Mouse (Mus musculus): ENCODE measurements at regions not wholly inside any gene's neighbourhood (a gene's known extent, or its start where the extent isn't known, plus 50 kb on each side); places are given as distances from the start of the nearest gene placed in this dataset.
"Not testable (repeated sequence)": the region's sequence is repeated elsewhere in the genome, so short reads cannot be mapped to it uniquely, and the experiment has no call there.

DNA sequence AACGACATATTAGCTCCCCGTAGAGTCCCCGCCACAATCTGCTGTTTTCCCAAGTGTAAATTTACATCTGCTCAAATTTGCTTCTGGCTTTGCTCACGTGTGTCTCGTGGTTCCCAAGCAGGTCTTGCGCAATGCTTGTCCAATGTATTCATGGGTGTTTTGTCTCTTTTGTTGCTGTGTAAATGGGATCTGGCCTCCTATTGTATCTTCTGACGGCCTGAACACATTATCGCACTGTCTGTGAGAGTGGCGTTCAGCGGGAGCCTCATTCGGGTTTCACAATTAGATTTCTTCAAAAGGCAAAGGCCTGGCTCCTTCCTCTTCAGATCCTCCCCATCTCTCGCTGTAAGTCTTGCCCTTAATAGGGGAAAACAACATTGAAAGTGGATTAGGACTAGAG is 274.5 kb downstream of the Fam19a5 start:
- no peak for ATAC-seq (replicated peaks; ENCODE audit: poor library complexity, severe bottlenecking)

DNA sequence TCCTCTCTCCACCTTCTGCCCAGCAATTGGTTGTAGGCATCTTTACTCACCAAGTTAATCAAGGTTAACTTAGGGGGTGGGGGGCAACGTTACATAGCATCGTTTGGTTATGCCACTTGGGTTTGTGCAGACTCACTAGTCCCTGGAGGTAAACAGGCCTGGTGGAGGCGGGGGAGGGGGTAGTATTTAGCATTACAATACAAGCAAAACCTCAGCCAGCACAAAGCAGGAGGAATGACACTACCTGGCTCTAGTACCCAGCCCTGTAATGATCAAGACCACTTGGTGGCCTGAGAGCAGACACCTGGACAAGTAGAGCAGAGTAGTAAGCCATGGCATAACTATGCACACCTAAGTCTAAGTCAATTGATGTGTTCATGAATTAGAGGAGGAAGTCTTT is 298.0 kb downstream of the Fam19a5 start:
- ATAC-seq (replicated peaks; ENCODE audit: poor library complexity, severe bottlenecking) = no peak

DNA sequence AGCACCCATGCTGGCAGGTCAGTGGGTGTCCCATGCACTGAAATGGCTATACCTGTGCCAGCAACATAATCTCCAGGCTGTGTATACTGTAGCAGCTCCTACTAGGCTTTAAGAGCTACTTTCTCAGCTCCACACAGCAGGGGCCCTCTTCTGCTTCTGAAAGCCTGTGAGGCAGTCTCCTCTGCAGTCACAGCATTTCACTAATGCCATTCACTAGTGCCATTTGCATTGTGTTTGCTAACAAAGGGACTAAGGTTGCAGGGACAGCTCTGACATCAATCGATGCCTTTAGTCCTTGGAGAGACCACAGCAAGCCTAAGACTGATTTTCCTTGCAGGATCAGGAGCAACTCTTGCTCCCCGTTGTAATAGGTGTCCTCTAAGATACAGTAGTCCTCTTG is 315.0 kb downstream of the Fam19a5 start:
- ATAC-seq (replicated peaks; ENCODE audit: poor library complexity, severe bottlenecking) = no peak

DNA sequence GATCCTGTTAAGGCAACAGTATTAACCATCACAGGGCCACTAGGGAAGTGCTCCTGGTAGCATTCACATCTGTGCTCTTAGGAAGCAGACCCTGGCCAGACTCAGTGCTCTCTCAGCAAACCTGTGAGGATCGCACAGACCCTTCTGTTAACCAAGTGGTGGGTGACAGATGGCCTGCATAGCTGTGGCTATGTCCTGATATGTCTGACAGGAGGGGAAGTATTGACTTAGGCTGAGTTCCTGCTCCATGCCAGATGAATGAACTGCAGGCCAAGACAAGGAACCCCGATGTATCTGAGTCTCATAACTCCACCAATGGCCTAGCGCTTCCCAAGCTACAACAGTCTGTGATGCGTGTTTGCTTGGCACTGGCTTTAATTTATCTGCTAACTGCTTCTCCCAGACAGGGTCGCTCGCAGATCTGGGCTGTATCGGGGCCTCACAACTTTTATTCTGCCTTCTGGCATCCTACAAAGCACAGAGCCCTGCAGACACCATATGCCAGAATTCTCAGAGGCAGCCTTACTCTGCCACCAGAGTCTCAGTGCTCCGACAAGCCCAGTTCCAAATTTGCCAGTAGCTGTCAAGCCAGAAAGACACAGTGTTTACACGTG is 332.3 kb downstream of the Fam19a5 start:
- ATAC-seq (replicated peaks; ENCODE audit: poor library complexity, severe bottlenecking) = no peak

DNA sequence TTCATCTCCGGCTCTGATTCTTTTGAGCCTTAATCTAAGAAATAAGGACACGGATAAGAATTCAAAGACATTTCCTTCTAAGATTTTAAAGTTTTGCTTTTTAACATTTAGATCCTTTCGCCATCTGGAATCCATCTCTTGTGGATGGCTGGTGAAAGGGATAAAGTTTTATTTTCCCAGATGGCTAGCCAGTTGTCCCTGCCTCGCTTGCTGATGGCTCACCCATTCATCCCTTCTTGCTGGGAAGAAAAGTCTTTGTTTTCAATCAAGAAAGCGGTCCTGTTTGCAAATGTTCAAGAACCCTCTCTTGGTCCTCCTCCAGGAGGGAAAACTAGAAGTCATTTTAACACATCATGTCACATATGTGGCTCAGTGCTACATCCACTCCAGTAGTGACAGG is 346.8 kb downstream of the Fam19a5 start:
- no peak for ATAC-seq (replicated peaks; ENCODE audit: poor library complexity, severe bottlenecking)

DNA sequence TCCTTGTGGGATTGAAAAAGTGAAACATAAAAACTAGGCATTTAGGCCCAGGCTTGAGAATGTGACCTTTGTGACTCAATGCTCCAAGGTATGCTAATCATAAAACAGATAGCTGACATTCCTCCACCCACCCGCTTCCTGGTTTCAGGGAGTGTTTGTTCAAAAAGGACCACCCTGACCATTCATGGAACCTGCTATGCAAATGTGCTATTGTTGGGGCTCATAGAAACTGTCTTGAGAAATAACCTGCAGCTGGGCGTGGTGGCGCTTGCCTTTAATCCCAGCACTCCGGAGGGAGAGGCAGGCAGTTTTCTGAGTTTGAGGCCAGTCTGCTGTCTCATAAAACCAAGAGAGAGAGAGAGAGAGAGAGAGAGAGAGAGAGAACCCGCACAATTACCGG is 350.8 kb downstream of the Fam19a5 start:
- not testable (repeated sequence) for ATAC-seq (replicated peaks; ENCODE audit: poor library complexity, severe bottlenecking)

DNA sequence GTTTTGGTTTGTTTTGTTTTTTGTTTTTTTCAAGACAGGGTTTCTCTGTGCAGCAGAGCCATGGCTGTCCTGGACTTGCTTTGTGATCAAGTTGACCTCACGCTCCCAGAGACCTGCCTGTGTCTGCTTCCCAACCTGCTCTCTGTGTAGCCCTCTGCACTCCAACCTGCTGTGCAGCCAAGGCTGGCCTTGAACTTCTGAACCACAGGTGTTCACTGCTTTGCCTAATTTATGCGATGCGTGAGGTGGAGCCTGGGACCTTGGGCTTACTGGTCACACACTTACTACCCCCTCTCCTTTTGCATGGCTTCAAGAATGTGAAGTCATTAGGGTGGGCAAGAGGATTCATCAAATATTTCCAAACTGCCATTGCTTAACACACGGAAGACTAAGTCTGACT is 354.6 kb downstream of the Fam19a5 start:
- no peak for ATAC-seq (replicated peaks; ENCODE audit: poor library complexity, severe bottlenecking)

DNA sequence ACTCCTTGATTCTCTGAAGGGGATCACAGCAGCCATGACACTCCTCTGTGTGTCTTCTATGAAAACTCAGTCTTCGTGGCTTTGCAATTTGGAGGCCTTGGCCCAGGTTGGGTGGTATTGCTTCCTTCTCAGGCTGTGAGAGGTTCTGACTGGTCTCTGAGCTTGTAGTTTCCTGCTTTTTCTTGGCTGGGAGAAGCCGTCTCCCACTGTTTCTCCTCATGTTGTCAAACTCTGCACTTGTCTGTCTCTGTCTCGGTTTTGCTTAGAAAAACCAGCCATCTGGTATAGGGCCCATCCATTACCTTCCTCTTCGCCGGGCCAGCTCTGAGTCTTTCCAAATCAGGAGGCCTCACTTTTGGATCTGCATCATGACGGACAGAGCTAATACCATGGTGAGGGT is 360.3 kb downstream of the Fam19a5 start:
- no peak for ATAC-seq (replicated peaks; ENCODE audit: poor library complexity, severe bottlenecking)

DNA sequence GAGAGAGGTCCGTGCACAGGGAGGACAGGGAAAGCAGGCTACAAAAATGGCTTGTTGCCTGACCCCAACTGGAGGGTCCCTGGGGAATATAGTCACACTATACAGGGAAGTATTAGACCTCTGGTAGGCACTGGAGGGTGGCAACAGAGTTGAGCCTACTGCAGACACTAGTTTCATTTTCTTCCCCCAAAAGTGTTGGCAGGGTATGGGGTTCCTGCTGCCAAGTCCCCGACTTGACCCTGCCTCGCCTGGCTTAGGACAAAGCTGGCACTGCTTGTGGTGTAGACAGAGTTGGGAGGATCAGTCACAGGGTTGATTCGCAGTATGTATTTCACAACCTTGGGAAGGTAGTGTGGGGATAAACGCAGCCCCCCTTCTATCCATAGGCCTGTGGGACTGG is 362.2 kb downstream of the Fam19a5 start:
- no peak for ATAC-seq (replicated peaks; ENCODE audit: poor library complexity, severe bottlenecking)

DNA sequence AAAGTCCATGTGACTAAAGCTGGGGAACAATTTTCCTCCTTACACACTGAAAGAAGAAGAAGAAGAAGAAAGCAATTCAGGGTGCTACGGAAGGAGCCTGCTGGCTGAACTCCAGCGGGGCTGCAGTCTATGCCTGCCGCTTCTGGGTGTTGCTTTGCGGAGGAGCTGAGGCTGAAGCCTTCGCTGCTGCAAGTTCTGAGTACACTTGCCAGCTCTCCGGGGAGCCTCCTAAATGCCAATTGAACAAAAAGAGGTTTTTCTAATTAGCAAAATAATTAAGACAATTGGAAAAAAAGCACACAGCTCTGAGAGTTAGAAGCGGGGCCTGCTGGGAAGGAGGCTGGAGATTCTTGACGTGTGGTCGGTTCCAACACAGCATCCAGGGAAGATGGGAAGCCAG is 378.0 kb downstream of the Fam19a5 start:
- ATAC-seq (replicated peaks; ENCODE audit: poor library complexity, severe bottlenecking) = no peak

DNA sequence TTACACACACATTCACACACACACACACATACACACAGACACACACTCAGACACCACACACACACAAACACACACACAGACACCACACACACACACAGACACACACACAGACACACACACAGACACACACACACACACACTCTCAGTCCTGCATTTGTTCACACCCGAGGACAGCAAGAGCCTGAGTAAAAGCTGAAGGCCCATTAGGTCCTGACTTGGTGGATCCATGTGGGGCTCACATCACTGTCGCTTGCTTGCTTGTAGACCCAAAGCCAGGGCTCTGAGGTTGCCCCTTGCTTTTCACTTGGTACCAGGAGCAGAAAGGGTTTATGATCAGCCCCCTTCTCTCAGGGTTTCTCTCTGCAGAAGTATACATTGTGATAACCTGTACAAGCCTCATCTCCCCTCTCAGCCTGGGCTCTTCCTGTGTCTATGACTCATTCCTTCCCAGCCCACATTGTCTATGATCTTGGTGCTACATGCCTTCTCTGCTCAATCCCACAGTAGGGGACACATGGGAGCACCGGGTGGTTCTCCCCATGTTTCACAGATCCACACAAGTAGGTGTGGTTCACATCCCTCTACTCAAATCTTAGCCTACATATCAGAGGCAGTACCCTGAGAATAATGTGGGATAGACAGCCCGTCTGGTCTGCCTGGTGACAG is 378.8 kb downstream of the Fam19a5 start:
- no peak for ATAC-seq (replicated peaks; ENCODE audit: poor library complexity, severe bottlenecking)

DNA sequence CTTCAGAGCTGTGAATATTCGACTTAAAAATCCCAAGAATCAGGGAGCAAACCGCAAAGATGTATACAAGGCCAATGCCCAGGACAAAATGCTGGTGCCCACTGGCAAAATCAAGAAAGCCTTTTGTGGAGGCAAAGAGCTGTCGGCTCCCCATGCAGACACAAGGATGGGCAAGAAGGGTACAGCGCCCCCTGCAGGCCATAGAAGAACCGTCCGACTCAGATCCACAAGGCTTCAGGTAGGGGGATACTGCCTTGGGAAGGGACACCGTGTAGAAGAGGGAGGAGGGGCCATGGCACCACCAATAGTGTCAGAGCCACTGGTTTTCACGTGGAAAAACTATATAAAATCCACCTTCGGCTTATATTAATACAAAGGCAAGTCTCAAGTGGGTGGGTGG is 379.8 kb downstream of the Fam19a5 start:
- ATAC-seq (replicated peaks; ENCODE audit: poor library complexity, severe bottlenecking) = no peak

DNA sequence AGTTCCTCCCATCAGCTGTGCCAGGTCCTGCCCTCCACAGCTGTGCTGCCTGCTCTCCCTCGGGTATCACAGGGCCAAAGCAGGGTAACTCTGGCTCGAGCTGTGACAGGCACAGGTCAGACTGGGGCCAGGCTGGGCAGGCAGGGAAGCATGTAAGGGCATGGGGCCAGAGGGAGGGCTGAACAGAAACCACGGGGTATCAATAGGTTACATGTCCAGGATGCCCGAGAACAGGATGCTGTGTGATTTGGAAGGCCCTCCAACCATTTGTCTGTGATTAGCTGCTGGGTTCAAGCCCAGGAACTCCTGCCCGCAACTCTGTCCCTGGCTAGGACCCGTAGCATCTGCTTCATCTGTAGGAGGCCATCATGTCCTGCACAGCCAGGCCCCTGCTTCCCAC is 391.9 kb downstream of the Fam19a5 start:
- ATAC-seq (replicated peaks; ENCODE audit: poor library complexity, severe bottlenecking) = no peak

DNA sequence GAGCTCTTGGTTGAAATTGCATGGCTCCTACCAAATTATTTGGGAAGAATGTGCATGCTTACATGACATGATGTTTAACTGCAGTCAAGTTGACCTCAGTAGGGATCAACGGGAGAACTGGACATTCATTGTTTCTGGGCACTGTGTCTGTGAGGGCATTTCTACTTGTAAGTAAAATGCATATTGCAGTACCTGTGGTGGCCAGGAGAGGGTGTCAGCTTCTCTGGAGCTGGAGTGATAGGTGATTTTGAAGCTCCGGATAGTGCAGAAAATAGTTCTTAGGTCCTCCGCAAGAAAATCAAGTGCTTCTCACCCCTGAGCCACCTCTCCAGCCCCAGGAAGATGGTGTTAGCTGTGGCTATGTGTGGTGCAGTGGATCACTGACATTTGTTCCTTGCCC is 396.7 kb downstream of the Fam19a5 start:
- ATAC-seq (replicated peaks; ENCODE audit: poor library complexity, severe bottlenecking) = no peak

DNA sequence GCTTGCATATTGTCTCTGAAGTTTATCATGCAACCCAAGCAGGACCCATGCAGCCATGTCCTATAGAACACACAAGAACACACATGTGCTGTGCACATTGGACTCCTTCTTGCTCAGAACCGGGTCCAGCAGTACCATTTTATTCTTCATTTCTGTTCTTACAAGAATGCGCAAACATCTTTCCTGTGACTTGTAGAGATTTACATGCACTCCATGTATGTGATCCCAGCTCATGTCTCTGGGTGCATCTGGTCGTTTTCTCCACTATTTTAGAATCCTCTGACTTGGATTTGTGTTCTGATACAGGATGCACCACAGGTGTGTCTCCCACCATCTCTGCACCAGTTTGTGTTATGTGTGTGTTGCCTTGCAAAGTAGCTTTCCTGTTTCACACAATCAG is 408.4 kb downstream of the Fam19a5 start:
- no peak for ATAC-seq (replicated peaks; ENCODE audit: poor library complexity, severe bottlenecking)

DNA sequence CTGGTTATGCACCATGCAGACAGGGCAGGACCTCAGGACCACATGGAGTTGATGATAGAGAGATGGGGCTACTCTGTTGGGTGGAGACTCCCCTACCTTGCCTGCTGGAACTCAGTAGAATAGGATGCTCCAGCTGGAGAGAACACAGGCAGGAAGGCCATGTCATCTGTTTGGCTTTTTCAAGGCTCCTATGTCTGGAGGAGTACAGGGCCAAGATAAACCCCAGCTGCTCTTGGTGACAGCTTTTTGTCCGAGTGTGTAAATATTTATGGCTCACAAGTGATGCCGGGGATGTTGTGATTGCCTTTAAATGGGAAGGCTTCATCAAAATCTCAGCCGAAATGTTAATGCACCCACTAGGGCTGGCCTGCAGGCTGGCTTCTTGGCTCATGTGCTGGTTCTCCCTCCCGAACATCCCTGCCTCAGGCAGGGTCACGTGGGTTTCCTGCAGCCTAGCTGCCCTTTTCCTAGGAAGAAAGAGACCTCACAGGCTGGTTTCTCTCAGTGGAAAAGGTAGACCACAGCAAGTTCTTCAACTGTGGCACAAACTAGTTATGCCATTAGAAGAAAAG is 411.7 kb downstream of the Fam19a5 start:
- ATAC-seq (replicated peaks; ENCODE audit: poor library complexity, severe bottlenecking) = no peak

DNA sequence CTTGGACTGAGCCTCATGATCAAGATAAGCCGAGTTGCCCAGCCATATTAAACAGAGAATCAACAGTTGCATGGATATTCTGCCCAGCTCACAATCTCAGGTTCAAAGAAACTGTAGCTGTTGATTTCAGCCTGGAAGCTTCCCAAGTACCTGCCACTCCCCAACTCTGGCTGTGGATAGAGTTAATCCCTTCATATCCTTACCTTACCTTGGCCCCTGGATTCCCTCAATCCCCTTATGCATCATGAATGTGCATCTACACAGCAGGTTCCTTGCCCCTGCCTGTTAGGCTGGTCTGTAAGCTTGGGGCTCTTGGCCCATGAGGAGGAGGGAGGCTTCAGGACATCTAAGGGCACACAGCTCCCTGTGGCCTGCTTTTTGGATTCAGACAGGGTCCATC is 414.8 kb downstream of the Fam19a5 start:
- no peak for ATAC-seq (replicated peaks; ENCODE audit: poor library complexity, severe bottlenecking)

DNA sequence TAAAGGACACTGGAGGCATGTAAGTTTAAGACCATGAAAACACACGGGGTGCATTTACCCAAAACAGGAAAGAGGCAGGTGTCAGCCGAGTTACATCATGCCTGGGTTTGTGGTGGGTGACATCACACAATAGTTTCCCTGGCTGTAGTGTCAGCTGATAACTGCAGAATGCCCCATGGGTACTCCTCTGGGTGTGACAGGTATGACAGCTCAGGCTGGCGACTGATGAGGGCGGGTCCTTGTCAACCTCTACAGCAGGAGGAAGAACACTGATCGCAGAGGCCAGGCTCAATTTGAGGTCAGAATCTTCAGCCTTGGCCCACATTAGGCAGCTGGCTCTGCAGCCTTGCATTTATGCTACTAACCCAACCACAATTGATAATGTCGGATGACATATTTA is 428.5 kb downstream of the Fam19a5 start:
- ATAC-seq (replicated peaks; ENCODE audit: poor library complexity, severe bottlenecking) = no peak

DNA sequence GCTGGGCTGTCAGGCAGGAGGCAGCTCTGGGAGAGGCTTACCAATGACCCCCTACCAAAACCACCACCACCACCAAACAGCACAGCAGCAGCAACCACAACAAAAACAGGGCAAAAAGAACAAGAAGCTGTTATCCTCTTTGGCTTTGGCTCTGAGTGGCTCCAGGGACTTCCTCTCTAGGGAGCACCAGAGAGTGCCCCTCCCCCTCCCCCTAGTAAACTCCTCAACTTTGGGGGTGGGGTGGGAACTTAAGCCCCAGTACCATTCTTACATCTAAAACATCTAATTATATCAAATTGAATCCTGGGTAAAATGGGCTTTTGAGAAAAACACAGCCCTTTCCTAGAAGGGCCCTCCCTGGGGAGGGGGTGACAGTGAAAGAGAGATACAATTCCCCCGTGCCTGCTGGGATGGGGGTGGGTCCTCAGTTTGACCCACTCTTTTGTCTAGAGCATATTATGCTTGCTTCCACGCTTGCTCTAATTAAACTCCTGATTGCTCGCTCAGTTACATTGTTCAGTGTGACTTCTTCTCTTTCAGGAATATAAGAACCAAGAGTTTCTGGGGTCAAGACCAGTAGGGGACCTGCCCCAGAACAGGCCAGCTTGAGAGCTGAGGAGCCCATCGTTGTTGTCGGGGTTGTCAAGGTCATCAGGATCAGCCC is 443.4 kb downstream of the Fam19a5 start:
- no peak for ATAC-seq (replicated peaks; ENCODE audit: poor library complexity, severe bottlenecking)

DNA sequence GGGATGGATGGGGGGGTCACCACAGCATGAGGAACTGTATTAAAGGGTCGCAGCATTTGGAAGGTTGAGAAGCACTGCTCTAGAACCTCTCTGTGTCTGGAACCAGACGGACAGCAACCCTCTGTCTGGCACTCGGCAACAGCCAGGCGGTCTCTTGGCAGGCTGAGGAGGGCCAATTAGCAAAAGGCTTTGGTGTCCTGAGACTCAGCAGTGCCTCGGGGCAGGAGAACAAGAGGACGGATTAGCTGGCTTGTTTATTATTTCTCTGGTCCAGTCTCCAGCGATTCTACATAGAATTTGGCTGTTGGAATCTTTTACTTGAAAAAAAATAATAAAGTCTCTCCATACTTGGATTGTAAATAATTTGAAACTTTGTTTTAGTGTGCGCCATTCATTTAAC is 450.4 kb downstream of the Fam19a5 start:
- no peak for ATAC-seq (replicated peaks; ENCODE audit: poor library complexity, severe bottlenecking)

DNA sequence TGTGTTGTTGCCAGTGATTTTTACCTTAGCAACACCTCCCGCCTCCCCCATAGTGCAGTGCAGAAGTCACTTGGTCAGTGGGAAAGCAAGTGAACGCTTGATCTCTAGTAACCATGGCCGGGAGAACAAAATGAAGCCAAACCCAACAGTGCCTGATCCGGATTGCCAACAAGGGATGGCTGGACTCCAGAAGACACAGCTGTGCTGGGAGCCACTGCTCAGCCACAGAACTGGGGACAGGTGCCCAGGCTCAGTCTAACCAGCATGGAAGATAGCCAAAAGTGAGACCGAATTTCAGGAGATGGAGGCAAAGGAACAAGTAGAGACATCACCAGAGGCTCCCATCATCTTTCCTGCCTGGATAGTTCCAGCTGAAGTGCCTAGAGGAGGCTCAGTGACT is 473.0 kb downstream of the Fam19a5 start:
- no peak for ATAC-seq (replicated peaks; ENCODE audit: poor library complexity, severe bottlenecking)

DNA sequence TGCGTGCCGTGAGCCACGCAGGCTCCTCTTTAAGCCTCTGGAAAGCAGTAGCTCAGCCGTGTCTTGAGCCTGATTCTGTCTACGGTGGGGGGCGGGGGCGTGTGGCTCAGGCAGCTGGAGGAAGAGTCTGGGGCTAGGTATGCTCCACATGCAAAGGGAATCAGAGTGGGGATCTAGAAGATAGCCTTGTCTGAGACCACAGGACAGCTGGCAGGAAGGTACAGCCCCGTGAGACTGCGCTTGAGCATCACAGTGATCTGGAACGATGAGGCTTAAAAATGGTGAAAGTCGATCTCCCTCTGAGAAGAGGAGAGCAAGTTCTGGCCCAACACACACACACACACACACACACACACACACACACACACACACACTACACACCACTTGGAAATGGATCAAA is 488.7 kb downstream of the Fam19a5 start:
- no peak for ATAC-seq (replicated peaks; ENCODE audit: poor library complexity, severe bottlenecking)
